ENCODE assay signal across 25 mouse cellular contexts in the genomic region with DNA sequence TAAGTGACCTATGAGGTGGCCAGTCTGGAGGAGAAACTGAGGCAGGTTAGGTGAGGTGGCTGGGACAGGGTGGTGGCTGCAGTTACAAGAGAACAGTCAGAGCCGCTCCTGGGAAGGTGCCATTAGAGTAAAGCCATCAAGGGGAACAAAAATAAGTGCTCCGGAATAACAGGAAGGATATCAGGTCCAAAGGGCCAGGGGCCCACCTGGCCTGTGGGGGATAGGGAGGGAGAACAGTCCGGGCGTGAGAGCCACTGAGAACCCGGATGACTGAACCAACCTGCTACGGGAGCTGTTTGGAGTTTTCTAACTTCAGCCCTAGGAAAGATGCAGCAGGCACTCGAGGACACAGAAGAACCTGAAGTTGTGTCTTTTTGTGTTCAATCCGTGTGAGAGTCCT. TPM values are rescaled to one million over a fixed set of nuclear protein-coding genes. Genes with fewer than 3 reads are reported as not detected.
A peak's percentile ranks its signal among the peaks of the same experiment; 100 is the strongest.
DNase-seq lines count a peak whose midpoint lies in the region; ATAC-seq and TF ChIP-seq lines count a peak whose summit lies in the region.
"Had no signal": no experiment of that assay in that cellular context is flagged by ENCODE, and none has a peak within 500 bp of the region (broad histone marks: within the 10 kb centered on the region; RNA-seq: fewer than 3 reads in every experiment).

No protein-coding gene starts in this region.

- TF ChIP-seq CTCF in intestine, postnatal 0 days (IDR thresholded peaks at IDR 0.05; ENCODE audit: low read depth), result no peak
- no peak for TF ChIP-seq CTCF in left cerebral cortex, adult 2 months (IDR thresholded peaks at IDR 0.05)

- H3K27me3 ChIP-seq in forebrain, embryonic 14.5 days (replicated peaks; ENCODE audit: control insufficient read depth, insufficient read depth, low read length), result no peaks in the 10 kb centered on the region
- no peaks in the 10 kb centered on the region for H3K27me3 ChIP-seq in forebrain, embryonic 11.5 days (ENCODE audit: control insufficient read depth, insufficient read depth, low read length)
- H3K27me3 ChIP-seq in intestine, embryonic 15.5 days (replicated peaks), result no peaks in the 10 kb centered on the region
- H3K27me3 ChIP-seq in intestine, postnatal 0 days (replicated peaks; ENCODE audit: control insufficient read depth, insufficient read depth, low read length), result no peaks in the 10 kb centered on the region
- H3K27me3 ChIP-seq: CH12.LX; embryonic facial prominence, embryonic 12.5 days; forebrain, embryonic 12.5 days; forebrain, embryonic 15.5 days had no signal

- H3K36me3 ChIP-seq in forebrain, embryonic 14.5 days (ENCODE audit: control insufficient read depth, insufficient read depth, low read length), result no peaks in the 10 kb centered on the region
- H3K36me3 ChIP-seq in forebrain, embryonic 11.5 days (ENCODE audit: control insufficient read depth, insufficient read depth, low read length), result no peaks in the 10 kb centered on the region
- no peaks in the 10 kb centered on the region for H3K36me3 ChIP-seq in intestine, embryonic 15.5 days
- H3K36me3 ChIP-seq in intestine, postnatal 0 days (ENCODE audit: control insufficient read depth, insufficient read depth), result no peaks in the 10 kb centered on the region
- H3K36me3 ChIP-seq: embryonic facial prominence, embryonic 10.5 days; embryonic facial prominence, embryonic 12.5 days; forebrain, embryonic 12.5 days; forebrain, embryonic 15.5 days; G1E had no signal

- DNase-seq in forebrain, embryonic 14.5 days (ENCODE audit: low spot score), result no peak
- DNase-seq in forebrain, embryonic 11.5 days (ENCODE audit: low spot score), result no peak
- no peak for DNase-seq in left cerebral cortex, adult 2 months (ENCODE audit: extremely low spot score in 1 of 2, low spot score in 2 of 2)
- DNase-seq: adrenal gland, adult 8-10 months; adrenal gland, postnatal 14 days; adrenal gland, postnatal 36 days; B cell, adult 2 months; cerebellum, adult 11-12 months; cerebellum, adult 2 months; cerebellum, adult 9-10 months; cerebellum, postnatal 10 days; cerebellum, postnatal 25 days had no signal

- H3K9ac ChIP-seq in forebrain, embryonic 14.5 days (ENCODE audit: low read length), result no peak overlapping the region
- H3K9ac ChIP-seq in forebrain, embryonic 11.5 days (ENCODE audit: low read length), result no peak overlapping the region
- H3K9ac ChIP-seq in intestine, embryonic 15.5 days, result no peak overlapping the region
- H3K9ac ChIP-seq in intestine, postnatal 0 days (ENCODE audit: low read depth, low read length), result no peak overlapping the region
- H3K9ac ChIP-seq: embryonic facial prominence, embryonic 12.5 days; forebrain, embryonic 12.5 days; forebrain, embryonic 15.5 days; forebrain, postnatal 0 days had no signal

- H3K9me3 ChIP-seq in forebrain, embryonic 14.5 days (replicated peaks; ENCODE audit: control insufficient read depth, low read length), result no peaks in the 10 kb centered on the region
- no peaks in the 10 kb centered on the region for H3K9me3 ChIP-seq in forebrain, embryonic 11.5 days (ENCODE audit: control insufficient read depth, low read length)
- H3K9me3 ChIP-seq in intestine, embryonic 15.5 days, result no peaks in the 10 kb centered on the region
- no peaks in the 10 kb centered on the region for H3K9me3 ChIP-seq in intestine, postnatal 0 days (ENCODE audit: control insufficient read depth)
- H3K9me3 ChIP-seq: embryonic facial prominence, embryonic 10.5 days; embryonic facial prominence, embryonic 12.5 days; forebrain, embryonic 12.5 days; forebrain, embryonic 15.5 days; G1E had no signal

- H3K27ac ChIP-seq in forebrain, embryonic 14.5 days (ENCODE audit: low read depth, low read length), result peak overlapping the region; percentile 33; the same call in 1 of the 2 replicates
- H3K27ac ChIP-seq in forebrain, embryonic 11.5 days (ENCODE audit: low read depth, low read length), result no peak overlapping the region
- H3K27ac ChIP-seq in intestine, embryonic 15.5 days, result no peak overlapping the region
- H3K27ac ChIP-seq in intestine, postnatal 0 days (ENCODE audit: low read depth, low read length), result no peak overlapping the region
- H3K27ac ChIP-seq in left cerebral cortex, adult 2 months, result no peak overlapping the region
- H3K27ac ChIP-seq: embryonic facial prominence, embryonic 10.5 days; embryonic facial prominence, embryonic 12.5 days; forebrain, embryonic 12.5 days had no signal

- H3K4me2 ChIP-seq in forebrain, embryonic 14.5 days (ENCODE audit: low read length), result no peak overlapping the region
- no peak overlapping the region for H3K4me2 ChIP-seq in forebrain, embryonic 11.5 days (ENCODE audit: low read depth, low read length, severe bottlenecking)
- H3K4me2 ChIP-seq in intestine, embryonic 15.5 days (replicated peaks), result no peak overlapping the region
- peak overlapping the region; percentile 38 for H3K4me2 ChIP-seq in intestine, postnatal 0 days (replicated peaks; ENCODE audit: low read depth)
- H3K4me2 ChIP-seq: embryonic facial prominence, embryonic 12.5 days; forebrain, embryonic 12.5 days; forebrain, embryonic 15.5 days had no signal

- H3K4me3 ChIP-seq in forebrain, embryonic 14.5 days (ENCODE audit: low read depth, low read length), result no peak overlapping the region
- H3K4me3 ChIP-seq in forebrain, embryonic 11.5 days (ENCODE audit: low read depth, low read length), result no peak overlapping the region
- no peak overlapping the region for H3K4me3 ChIP-seq in intestine, embryonic 15.5 days (replicated peaks)
- no peak overlapping the region for H3K4me3 ChIP-seq in intestine, postnatal 0 days (ENCODE audit: low read depth, low read length)
- no peak overlapping the region for H3K4me3 ChIP-seq in left cerebral cortex, adult 2 months
- H3K4me3 ChIP-seq: embryonic facial prominence, embryonic 10.5 days; embryonic facial prominence, embryonic 12.5 days; forebrain, embryonic 12.5 days; forebrain, embryonic 15.5 days had no signal

- no peaks in the 10 kb centered on the region for H3K4me1 ChIP-seq in forebrain, embryonic 14.5 days (ENCODE audit: control insufficient read depth, insufficient read depth, low read length)
- H3K4me1 ChIP-seq in forebrain, embryonic 11.5 days (replicated peaks; ENCODE audit: control insufficient read depth, insufficient read depth, low read length), result no peaks in the 10 kb centered on the region; the same call in 1 of the 2 replicates
- H3K4me1 ChIP-seq in intestine, embryonic 15.5 days (replicated peaks), result no peaks in the 10 kb centered on the region
- H3K4me1 ChIP-seq in intestine, postnatal 0 days (replicated peaks; ENCODE audit: control insufficient read depth, insufficient read depth, low read length), result 0 out of 2 replicates have a peak, but pooled peaks cover 2% of the 10 kb centered on the region
- H3K4me1 ChIP-seq: embryonic facial prominence, embryonic 12.5 days had no signal

- intact Hi-C loops in left cerebral cortex, adult 2 months (cut with DNase I), result no loop called here

- 83% methylated on average over 8 of the region's 8 CpGs for WGBS in forebrain, embryonic 14.5 days
- 77% methylated on average over 8 of the region's 8 CpGs for WGBS in forebrain, embryonic 11.5 days
- 66% methylated on average over 8 of the region's 8 CpGs for WGBS in intestine, embryonic 15.5 days
- WGBS in intestine, postnatal 0 days, result 39% methylated on average over 8 of the region's 8 CpGs

- no peak for ATAC-seq in forebrain, embryonic 14.5 days
- no peak for ATAC-seq in forebrain, embryonic 11.5 days (replicated peaks; ENCODE audit: low FRiP score)
- ATAC-seq in intestine, embryonic 15.5 days, result peak; percentile 72; the same call in 1 of the 2 replicates
- ATAC-seq in intestine, postnatal 0 days, result peak; percentile 59
- no peak for ATAC-seq in megakaryocyte progenitor cell, adult 5-6 weeks (replicated peaks; ENCODE audit: poor library complexity)
- ATAC-seq: activated CD4-positive, CD25-positive, alpha-beta regulatory T cell, adult 4 months; CD4-positive, CD25-positive, alpha-beta regulatory T cell, adult 4 months; forebrain, embryonic 15.5 days; Patski had no signal

RNA-seq across cellular contexts. Expression of a gene that starts 15.7 kb away (rescaled TPM):
- 154 and 209 TPM in 2 replicates for polyA plus RNA-seq in forebrain, embryonic 14.5 days (2014; fragmentation: Nextera tagmentation; extraction: Ambion mirVana)
- polyA plus RNA-seq in forebrain, embryonic 11.5 days (2014; fragmentation: Nextera tagmentation; extraction: Ambion mirVana), result 33.2 and 36.7 TPM in 2 replicates
- polyA plus RNA-seq in intestine, embryonic 15.5 days (2015; fragmentation: Nextera tagmentation; extraction: Ambion mirVana), result 16.3 and 17.0 TPM in 2 replicates
- polyA plus RNA-seq in intestine, postnatal 0 days (2015; fragmentation: Nextera tagmentation; extraction: Ambion mirVana), result 11.5 and 13.1 TPM in 2 replicates
- 1,000 to 10,000 TPM; 1,675 to 1,813 TPM for total RNA-seq in left cerebral cortex, adult 2 months (2021)
- total RNA-seq in megakaryocyte progenitor cell, adult 5-6 weeks (2015), result not detected in 2 replicates
- total RNA-seq in megakaryocyte progenitor cell, adult 5-6 weeks (2017), result not detected in 2 replicates
- polyA plus RNA-seq: G1E had no signal

RNA-seq across cellular contexts. Expression of a gene that starts 27.8 kb away (rescaled TPM):
- 11.5 and 13.3 TPM in 2 replicates for polyA plus RNA-seq in forebrain, embryonic 14.5 days (2014; fragmentation: Nextera tagmentation; extraction: Ambion mirVana)
- 31.6 and 35.2 TPM in 2 replicates for polyA plus RNA-seq in forebrain, embryonic 11.5 days (2014; fragmentation: Nextera tagmentation; extraction: Ambion mirVana)
- 13.3 and 16.9 TPM in 2 replicates for polyA plus RNA-seq in intestine, embryonic 15.5 days (2015; fragmentation: Nextera tagmentation; extraction: Ambion mirVana)
- 3.6 and 4.3 TPM in 2 replicates for polyA plus RNA-seq in intestine, postnatal 0 days (2015; fragmentation: Nextera tagmentation; extraction: Ambion mirVana)
- total RNA-seq in left cerebral cortex, adult 2 months (2021), result 1 to 10 TPM; 2.8 to 3.3 TPM
- 15.8 and 19.6 TPM in 2 replicates for total RNA-seq in megakaryocyte progenitor cell, adult 5-6 weeks (2015)
- 21.8 and 24.3 TPM in 2 replicates for total RNA-seq in megakaryocyte progenitor cell, adult 5-6 weeks (2017)

RNA-seq across cellular contexts. Expression of a gene that starts 54.6 kb away (rescaled TPM):
- polyA plus RNA-seq in forebrain, embryonic 14.5 days (2014; fragmentation: Nextera tagmentation; extraction: Ambion mirVana), result 26.0 and 26.2 TPM in 2 replicates
- polyA plus RNA-seq in forebrain, embryonic 11.5 days (2014; fragmentation: Nextera tagmentation; extraction: Ambion mirVana), result 27.5 and 30.0 TPM in 2 replicates
- polyA plus RNA-seq in intestine, embryonic 15.5 days (2015; fragmentation: Nextera tagmentation; extraction: Ambion mirVana), result 19.7 and 24.3 TPM in 2 replicates
- 8.2 and 9.3 TPM in 2 replicates for polyA plus RNA-seq in intestine, postnatal 0 days (2015; fragmentation: Nextera tagmentation; extraction: Ambion mirVana)
- 10 to 100 TPM; 17.7 to 23.5 TPM for total RNA-seq in left cerebral cortex, adult 2 months (2021)
- 29.8 and 31.8 TPM in 2 replicates for total RNA-seq in megakaryocyte progenitor cell, adult 5-6 weeks (2015)
- total RNA-seq in megakaryocyte progenitor cell, adult 5-6 weeks (2017), result 48.4 and 48.9 TPM in 2 replicates

Comparison
In these comparisons a context has a peak if more than half of its experiments do, and no peak if none do; other contexts are left out.
1. ATAC-seq: peak in intestine, embryonic 15.5 days (single experiment) and intestine, postnatal 0 days (single experiment); none in forebrain, embryonic 14.5 days (single experiment), forebrain, embryonic 11.5 days (single experiment) and megakaryocyte progenitor cell, adult 5-6 weeks (single experiment).